Mouse (Mus musculus): ENCODE measurements around the gene Lrrc40. TPM values are rescaled to one million over a fixed set of nuclear protein-coding genes. Genes with fewer than 3 reads are reported as not detected.

Lrrc40 gene
- 10 to 100 TPM; 28.3 to 29.7 TPM for total RNA-seq (2021)

DNA sequence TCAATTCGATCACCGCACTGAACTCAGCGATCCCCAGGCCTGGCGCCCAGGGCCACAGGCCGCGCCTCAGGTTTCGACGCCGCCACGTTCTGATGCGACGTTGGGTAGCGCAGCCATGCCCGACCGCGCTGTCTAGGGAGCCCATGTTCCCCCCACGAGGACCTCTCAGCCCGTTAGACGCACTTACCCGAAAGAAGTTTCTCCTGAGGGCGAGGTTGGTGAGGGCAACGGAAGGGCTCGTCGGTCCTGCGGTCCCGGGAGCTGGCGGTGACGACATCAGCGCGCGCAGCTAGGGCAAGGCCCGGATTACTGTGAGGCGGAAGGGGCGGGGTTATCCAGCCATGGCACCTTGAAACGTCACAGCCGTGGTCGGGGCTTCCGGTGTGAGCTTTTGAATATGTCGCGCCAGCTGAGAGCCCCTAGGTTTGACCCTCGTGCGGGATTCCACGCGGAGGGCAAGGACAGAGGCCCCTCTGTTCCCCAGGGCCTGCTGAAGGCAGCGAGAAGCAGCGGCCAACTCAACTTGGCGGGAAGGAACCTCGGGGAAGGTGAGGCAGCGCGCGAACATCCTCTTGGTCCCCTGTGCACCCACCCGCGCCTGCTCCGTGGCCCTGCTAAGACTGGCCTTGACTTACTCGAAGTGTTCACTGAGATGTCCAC is at the start of gene Lrrc40, which contains the start of gene Srsf11:
Lrrc40 (plus strand) TSS at position 334 of the 660 bp plus-strand sequence.
Srsf11 (minus strand) TSS at position 311 of the 660 bp plus-strand sequence.
- peak; percentile 95 for DNase-seq

- DNase-seq, result no peak
Observed at GRCm38 (mm10) chr3:157993322-157993721, 43.1 kb upstream of the Lrrc40 start.

- no peak for DNase-seq
Observed at GRCm38 (mm10) chr3:157995726-157996125, 40.7 kb upstream of the Lrrc40 start.

- DNase-seq, result no peak
Observed at GRCm38 (mm10) chr3:157998742-157999369, 37.6 kb upstream of the Lrrc40 start.

GRCm38 (mm10) chr3:158008647-158009046 is 27.8 kb upstream of the Lrrc40 start:
- DNase-seq, result no peak

DNA sequence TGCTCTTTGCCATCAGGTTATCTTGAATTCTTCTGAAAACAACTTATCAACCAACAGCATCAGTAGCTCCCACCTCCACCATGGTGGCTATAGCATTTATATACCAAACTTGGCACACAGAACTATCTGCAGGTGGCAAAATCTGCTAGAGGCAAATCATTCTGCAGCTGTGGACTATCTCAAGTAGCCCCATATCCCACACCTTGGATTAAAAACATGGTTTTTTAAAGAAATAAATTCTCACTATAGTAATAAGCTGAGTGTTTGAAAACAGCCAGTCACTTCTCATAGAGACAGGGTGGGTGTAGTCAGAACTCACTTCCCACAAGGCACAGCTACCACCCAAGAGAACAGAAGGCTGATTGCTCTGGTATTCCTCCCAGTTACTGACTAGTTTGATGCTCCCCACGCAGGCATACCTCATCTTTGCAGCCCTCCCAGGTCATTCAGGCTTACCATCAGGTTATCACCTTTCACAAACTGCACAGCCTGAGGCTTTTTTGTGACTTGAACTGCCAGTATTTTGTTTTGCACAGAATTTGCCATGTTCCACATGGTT is 26.6 kb upstream of the Lrrc40 start:
- no peak for DNase-seq

GRCm38 (mm10) chr3:158031371-158031925 is 5.0 kb upstream of the Lrrc40 start:
- DNase-seq, result peak; percentile 93

DNA sequence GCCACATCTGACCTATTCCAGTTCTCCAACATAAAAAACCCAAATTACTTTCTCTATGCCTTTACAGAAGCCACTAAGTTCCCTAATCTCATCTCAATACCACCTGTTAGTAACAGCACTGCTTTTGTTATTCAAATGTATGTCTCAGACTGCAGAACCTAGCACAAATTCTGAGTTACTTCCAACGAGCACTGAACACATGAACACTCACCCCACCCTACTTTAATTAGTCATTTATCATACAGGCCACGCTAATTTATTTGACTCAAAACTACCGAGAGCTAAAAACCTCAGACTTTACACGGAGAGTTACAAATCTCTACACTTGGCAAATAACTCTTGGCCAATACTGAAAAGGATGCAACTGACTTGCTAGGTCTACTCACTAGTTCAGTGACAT is 4.4 kb upstream of the Lrrc40 start:
- DNase-seq, result no peak

- no peak for DNase-seq
Observed at GRCm38 (mm10) chr3:158035866-158036265, 596 bp upstream of the Lrrc40 start.

- DNase-seq, result no peak
Observed at GRCm38 (mm10) chr3:158038106-158038505, 1.6 kb downstream of the Lrrc40 start.

DNA sequence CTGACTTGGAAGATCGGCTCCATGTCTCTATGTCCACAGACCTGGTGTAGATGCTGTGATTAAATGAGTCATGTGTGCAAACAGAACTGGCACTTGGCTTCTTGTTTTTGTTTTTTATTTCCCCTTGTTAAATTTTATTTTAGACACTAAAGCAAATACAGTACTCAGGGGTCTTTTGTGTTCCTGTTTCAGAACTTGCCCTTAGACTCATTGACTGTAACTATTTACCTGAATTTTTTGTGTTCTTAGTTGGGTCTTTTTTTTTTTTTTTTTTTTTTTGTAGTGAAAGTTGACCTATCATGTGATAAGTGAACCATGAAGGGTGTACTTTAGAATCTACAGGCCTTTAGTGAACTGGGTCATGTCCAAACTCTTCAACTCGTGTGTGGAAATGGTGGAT is 4.3 kb downstream of the Lrrc40 start:
- no peak for DNase-seq

DNA sequence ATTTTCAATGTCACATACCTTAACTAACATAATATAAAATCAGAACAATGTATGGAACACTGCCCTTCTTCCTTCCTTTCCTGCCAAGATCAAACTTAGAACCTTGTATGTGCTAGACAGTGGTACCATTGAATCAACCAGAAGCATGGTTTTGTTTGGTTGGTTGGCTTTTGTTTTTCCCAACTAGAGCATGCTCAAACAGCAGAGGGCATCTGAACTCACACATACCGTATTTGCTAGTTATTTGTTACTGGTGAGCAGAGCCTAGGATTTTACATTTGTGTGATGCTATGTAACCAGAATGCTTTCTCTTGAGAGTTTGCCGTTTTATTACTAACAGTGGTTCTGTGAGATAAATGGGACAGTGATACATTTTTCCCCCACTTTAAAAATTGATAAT is 13.0 kb downstream of the Lrrc40 start:
- DNase-seq, result no peak

DNA sequence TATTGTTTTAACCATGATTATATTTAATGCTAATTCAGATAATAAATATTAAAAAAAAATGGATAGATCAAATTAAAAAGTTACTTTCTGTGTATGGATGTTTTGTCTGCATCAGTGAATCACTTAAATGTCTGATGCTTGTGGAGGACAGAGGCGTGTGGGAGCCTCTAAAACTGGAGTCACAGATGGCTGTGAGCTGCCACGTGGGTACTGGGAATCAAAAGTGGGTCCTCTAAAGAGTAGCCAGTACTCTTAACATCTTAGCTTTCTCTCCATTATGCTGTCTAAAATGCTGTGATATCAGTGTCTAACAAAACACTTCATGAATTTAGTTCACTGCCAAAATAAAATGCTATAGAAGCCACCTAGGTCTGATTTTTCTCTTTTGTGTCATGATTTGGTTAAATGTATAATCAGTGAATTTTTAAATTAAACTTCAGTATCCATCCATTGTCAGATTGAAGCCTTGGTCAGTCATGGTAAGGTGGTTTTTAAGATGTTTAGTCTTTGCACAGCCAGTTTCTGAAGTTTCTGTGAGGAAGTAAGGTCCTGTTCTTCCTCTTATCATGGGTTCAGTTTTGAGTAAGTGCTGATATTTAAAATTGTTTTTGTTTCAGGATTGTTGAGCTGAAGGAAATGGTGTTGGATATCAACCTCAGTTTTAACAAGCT is 24.3 kb downstream of the Lrrc40 start:
- no peak for DNase-seq

GRCm38 (mm10) chr3:158061811-158062523 is 25.5 kb downstream of the Lrrc40 start:
- no peak for DNase-seq

- no peak for DNase-seq
Observed at GRCm38 (mm10) chr3:158065256-158065655, 28.8 kb downstream of the Lrrc40 start.

GRCm38 (mm10) chr3:158067916-158068315 is 31.5 kb downstream of the Lrrc40 start:
- DNase-seq, result no peak

GRCm38 (mm10) chr3:158068613-158069263 is 32.3 kb downstream of the Lrrc40 start:
- no peak for DNase-seq

- no peak for DNase-seq
Observed at GRCm38 (mm10) chr3:158075004-158075403, 38.5 kb downstream of the Lrrc40 start.

DNA sequence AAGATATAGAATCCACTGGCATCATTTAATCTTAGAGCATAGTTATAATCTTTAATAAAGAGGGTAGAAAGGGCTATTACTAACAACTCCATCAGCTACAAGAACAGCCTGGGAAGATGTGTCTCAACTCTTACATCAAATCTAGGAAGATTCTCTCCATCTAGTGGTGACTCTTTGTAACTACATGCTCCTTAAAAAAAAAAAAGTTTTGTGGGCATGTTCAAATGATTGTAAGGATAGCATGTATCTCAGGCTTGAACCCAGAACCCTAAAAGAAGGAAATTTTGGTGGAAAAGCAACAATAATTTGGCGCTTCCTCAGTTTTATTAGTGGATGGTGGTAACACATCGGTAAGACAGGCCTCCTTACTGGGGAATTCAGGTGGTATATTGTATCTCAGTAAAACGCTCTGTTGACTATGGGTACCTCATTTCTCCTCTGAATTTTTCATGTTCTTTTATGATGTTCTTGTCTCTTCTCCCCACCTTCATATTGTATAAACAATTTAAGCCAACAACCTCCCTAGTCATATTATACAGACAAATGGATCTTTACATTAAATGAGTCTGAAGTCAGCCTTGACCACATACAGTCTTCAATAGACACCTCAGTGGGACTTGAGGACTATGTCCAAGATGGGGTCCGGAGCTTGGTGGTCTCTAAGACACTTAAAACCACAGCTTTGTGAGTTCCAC is 40.4 kb downstream of the Lrrc40 start:
- DNase-seq, result no peak

GRCm38 (mm10) chr3:158077380-158077772 is 40.9 kb downstream of the Lrrc40 start:
- no peak for DNase-seq

- DNase-seq, result no peak
Observed at GRCm38 (mm10) chr3:158077828-158078227, 41.4 kb downstream of the Lrrc40 start.

All from heart, postnatal 4 days (tissue).